Mouse (Mus musculus): ENCODE results near the gene Zmynd8. TPM values are rescaled to one million over a fixed set of nuclear protein-coding genes. Genes with fewer than 3 reads are reported as not detected.

Gene Zmynd8
- polyA plus RNA-seq, 1 experiment from 2014 or later = 42.4 TPM

- Histone ChIP-seq H3K36me3 (no peaks in the 10 kb centered on the region), H3K9ac (no peak overlapping the region), H3K4me2 (no peak overlapping the region), H3K9me3 (no peaks in the 10 kb centered on the region), H3K4me3 (no peak overlapping the region), H3K27ac (replicated peaks) (no peak overlapping the region), H3K4me1 (no peaks in the 10 kb centered on the region), H3K27me3 (replicated peaks) (no peaks in the 10 kb centered on the region)
- ATAC-seq (ENCODE audit: extremely low read depth, insufficient number of reproducible peaks, low FRiP score, low TSS enrichment) = no peak
- WGBS = 10% methylated on average over 5 of the region's 5 CpGs
These were observed 140.3 kb downstream of the Zmynd8 start for GRCm38 (mm10) chr2:165758534-165758933.

- no peak for ATAC-seq (ENCODE audit: extremely low read depth, insufficient number of reproducible peaks, low FRiP score, low TSS enrichment)
- no peak overlapping the region for H3K4me2 ChIP-seq
- H3K9ac ChIP-seq = no peak overlapping the region
- no peaks in the 10 kb centered on the region for H3K4me1 ChIP-seq
- WGBS = 82% methylated on average over 15 of the region's 15 CpGs
- no peaks in the 10 kb centered on the region for H3K36me3 ChIP-seq
- no peak overlapping the region for H3K27ac ChIP-seq (replicated peaks)
- H3K4me3 ChIP-seq = no peak overlapping the region
- no peaks in the 10 kb centered on the region for H3K27me3 ChIP-seq (replicated peaks)
- no peaks in the 10 kb centered on the region for H3K9me3 ChIP-seq
These were observed 141.0 kb downstream of the Zmynd8 start for GRCm38 (mm10) chr2:165757799-165758198.

GRCm38 (mm10) chr2:165752704-165753103 is 146.1 kb downstream of the Zmynd8 start:
- WGBS = 67% methylated on average over 4 of the region's 4 CpGs
- Histone ChIP-seq H3K4me3 (no peak overlapping the region), H3K9ac (no peak overlapping the region), H3K27me3 (replicated peaks) (peaks cover 20% of the 10 kb centered on the region), H3K4me1 (no peaks in the 10 kb centered on the region), H3K27ac (replicated peaks) (no peak overlapping the region), H3K9me3 (no peaks in the 10 kb centered on the region), H3K4me2 (no peak overlapping the region), H3K36me3 (no peaks in the 10 kb centered on the region)
- ATAC-seq (ENCODE audit: extremely low read depth, insufficient number of reproducible peaks, low FRiP score, low TSS enrichment) = no peak

DNA sequence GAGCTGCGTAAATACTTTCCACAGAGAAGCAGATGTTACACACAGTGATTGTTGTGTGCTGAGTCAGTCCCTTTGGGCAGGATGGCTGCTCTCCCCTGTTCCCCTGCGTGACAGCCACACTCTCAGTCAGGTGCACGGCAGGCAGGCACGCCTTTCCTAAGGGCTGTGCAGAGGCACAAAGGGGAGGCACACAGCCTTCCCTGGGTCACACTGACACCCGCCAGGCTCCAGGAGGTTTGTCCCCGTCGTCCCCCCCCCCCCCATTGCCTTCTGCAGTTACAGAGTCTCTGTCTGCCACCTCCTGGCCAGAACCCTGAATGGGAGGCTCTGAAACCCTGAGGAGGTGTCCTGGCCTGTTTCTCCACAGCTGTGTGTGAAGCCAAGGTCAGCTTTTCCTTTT is 147.7 kb downstream of the Zmynd8 start:
- H3K9ac ChIP-seq = 0 out of 2 replicates have a peak overlapping the region, but pooled peaks have one; percentile 21
- peaks cover 22% of the 10 kb centered on the region for H3K27me3 ChIP-seq (replicated peaks)
- H3K36me3 ChIP-seq = no peaks in the 10 kb centered on the region
- H3K4me3 ChIP-seq = no peak overlapping the region
- no peak overlapping the region for H3K4me2 ChIP-seq
- ATAC-seq (ENCODE audit: extremely low read depth, insufficient number of reproducible peaks, low FRiP score, low TSS enrichment) = no peak
- no peak overlapping the region for H3K27ac ChIP-seq (replicated peaks)
- H3K4me1 ChIP-seq = no peaks in the 10 kb centered on the region
- WGBS = 29% methylated on average over 7 of the region's 7 CpGs
- H3K9me3 ChIP-seq = no peaks in the 10 kb centered on the region

DNA sequence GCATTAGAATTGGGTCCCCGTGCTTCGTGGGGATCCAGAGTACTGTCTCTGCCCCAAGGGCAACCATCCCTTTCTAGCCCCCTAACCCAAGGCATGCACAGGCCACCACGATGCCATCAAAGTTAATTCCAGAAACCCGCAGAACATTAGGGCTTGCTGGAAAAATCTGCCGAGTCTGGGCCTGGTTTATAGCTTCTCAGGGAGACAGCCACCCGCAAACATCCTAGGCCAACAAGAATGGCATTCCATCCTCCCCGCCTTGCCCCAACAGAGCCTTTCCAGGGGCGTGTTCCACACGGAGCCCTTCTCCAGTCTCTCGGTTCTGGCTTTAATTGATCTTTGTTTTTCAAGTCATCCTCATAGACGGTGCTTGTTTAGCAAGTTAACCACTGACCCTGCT is 150.4 kb downstream of the Zmynd8 start:
- peaks cover 24% of the 10 kb centered on the region for H3K27me3 ChIP-seq (replicated peaks)
- H3K9ac ChIP-seq = no peak overlapping the region
- no peaks in the 10 kb centered on the region for H3K9me3 ChIP-seq
- H3K4me1 ChIP-seq = no peaks in the 10 kb centered on the region
- no peak overlapping the region for H3K4me3 ChIP-seq
- no peak overlapping the region for H3K27ac ChIP-seq (replicated peaks)
- H3K36me3 ChIP-seq = no peaks in the 10 kb centered on the region
- H3K4me2 ChIP-seq = no peak overlapping the region
- no peak for ATAC-seq (ENCODE audit: extremely low read depth, insufficient number of reproducible peaks, low FRiP score, low TSS enrichment)
- WGBS = 14% methylated on average over 11 of the region's 11 CpGs

DNA sequence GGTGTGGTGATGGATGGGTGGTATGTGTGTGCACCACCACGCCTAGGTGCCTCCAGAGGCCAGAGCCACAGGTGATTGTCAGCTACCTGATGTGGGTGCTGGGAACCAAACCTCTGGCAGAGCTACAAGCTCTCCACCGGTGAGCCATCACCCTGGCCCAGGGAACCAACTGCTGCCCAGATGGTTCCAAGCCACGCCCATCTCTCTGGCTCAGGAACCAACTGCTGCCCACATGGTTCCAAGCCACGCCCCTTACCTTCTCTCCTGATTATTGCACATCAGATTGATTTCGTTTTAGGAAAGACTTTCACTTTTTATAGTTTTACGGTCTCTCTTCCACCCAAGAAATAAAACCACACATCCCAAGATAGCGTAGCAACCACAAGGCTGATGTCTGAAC is 150.8 kb downstream of the Zmynd8 start:
- no peak overlapping the region for H3K4me3 ChIP-seq
- no peaks in the 10 kb centered on the region for H3K9me3 ChIP-seq
- WGBS = 51% methylated on average over 7 of the region's 7 CpGs
- H3K9ac ChIP-seq = no peak overlapping the region
- H3K36me3 ChIP-seq = no peaks in the 10 kb centered on the region
- H3K4me2 ChIP-seq = no peak overlapping the region
- peaks cover 28% of the 10 kb centered on the region for H3K27me3 ChIP-seq (replicated peaks)
- H3K27ac ChIP-seq (replicated peaks) = no peak overlapping the region
- no peak for ATAC-seq (ENCODE audit: extremely low read depth, insufficient number of reproducible peaks, low FRiP score, low TSS enrichment)
- no peaks in the 10 kb centered on the region for H3K4me1 ChIP-seq

DNA sequence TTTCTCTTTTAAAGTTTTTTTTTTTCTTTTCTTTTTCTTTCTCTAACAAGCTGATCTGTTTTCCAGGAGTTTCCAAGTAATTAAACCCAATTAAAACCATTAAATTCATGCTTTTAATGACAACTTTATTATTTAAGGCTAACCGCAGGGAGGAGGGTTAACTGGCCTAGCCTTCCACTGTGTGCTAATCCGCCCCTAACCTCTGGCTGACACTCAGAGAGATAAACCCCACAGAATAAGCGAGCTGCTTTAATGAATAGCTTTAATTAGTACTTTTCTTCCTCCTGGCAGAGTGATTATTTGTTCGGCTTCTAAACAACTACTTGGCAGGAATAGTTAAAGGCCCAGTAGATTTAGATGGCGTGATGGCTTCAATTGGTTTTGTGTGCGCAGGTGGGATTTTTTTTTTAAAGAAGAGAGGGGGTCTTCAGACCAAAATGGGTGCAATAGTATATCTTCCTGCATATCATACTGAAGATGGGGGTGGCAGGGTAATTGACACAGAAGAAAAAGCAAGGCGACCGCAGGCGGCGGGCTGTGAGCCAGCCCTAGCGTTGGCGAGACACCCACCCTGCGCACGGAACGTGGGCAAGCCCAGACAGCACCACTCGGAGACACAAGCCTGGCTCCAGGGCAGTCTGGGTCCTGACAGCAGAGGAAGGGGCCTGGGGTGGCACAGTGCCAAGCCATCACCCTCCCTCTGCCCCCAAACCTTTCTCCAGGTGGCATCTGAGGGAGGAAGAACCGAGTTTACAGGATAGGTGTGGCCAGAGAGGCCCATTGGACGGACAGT is 153.3 kb downstream of the Zmynd8 start:
- no peaks in the 10 kb centered on the region for H3K9me3 ChIP-seq
- peaks cover 49% of the 10 kb centered on the region for H3K27me3 ChIP-seq (replicated peaks)
- no peak overlapping the region for H3K4me2 ChIP-seq
- ATAC-seq (ENCODE audit: extremely low read depth, insufficient number of reproducible peaks, low FRiP score, low TSS enrichment) = no peak
- H3K36me3 ChIP-seq = no peaks in the 10 kb centered on the region
- H3K9ac ChIP-seq = no peak overlapping the region
- H3K4me1 ChIP-seq = no peaks in the 10 kb centered on the region
- H3K27ac ChIP-seq (replicated peaks) = no peak overlapping the region
- no peak overlapping the region for H3K4me3 ChIP-seq
- 77% methylated on average over 18 of the region's 18 CpGs for WGBS

GRCm38 (mm10) chr2:165742210-165742786 is 156.5 kb downstream of the Zmynd8 start:
- no peak for ATAC-seq (ENCODE audit: extremely low read depth, insufficient number of reproducible peaks, low FRiP score, low TSS enrichment)
- peaks cover 27% of the 10 kb centered on the region for H3K27me3 ChIP-seq (replicated peaks)
- H3K4me3 ChIP-seq = no peak overlapping the region
- no peaks in the 10 kb centered on the region for H3K9me3 ChIP-seq
- H3K9ac ChIP-seq = no peak overlapping the region
- H3K27ac ChIP-seq (replicated peaks) = no peak overlapping the region
- 30% methylated on average over 21 of the region's 21 CpGs for WGBS
- H3K4me1 ChIP-seq = no peaks in the 10 kb centered on the region
- no peaks in the 10 kb centered on the region for H3K36me3 ChIP-seq
- no peak overlapping the region for H3K4me2 ChIP-seq

GRCm38 (mm10) chr2:165741526-165742050 is 157.2 kb downstream of the Zmynd8 start:
- H3K27me3 ChIP-seq (replicated peaks) = peaks cover 27% of the 10 kb centered on the region
- no peak overlapping the region; the same call in 1 of the 2 replicates for H3K9ac ChIP-seq
- no peaks in the 10 kb centered on the region for H3K36me3 ChIP-seq
- WGBS = 33% methylated on average over 11 of the region's 11 CpGs
- ATAC-seq (ENCODE audit: extremely low read depth, insufficient number of reproducible peaks, low FRiP score, low TSS enrichment) = no peak
- H3K9me3 ChIP-seq = no peaks in the 10 kb centered on the region
- no peak overlapping the region for H3K4me2 ChIP-seq
- no peak overlapping the region for H3K27ac ChIP-seq (replicated peaks)
- no peak overlapping the region for H3K4me3 ChIP-seq
- no peaks in the 10 kb centered on the region for H3K4me1 ChIP-seq

GRCm38 (mm10) chr2:165740982-165741381 is 157.8 kb downstream of the Zmynd8 start:
- H3K4me3 ChIP-seq = no peak overlapping the region
- no peak overlapping the region for H3K9ac ChIP-seq
- H3K9me3 ChIP-seq = no peaks in the 10 kb centered on the region
- no peak for ATAC-seq (ENCODE audit: extremely low read depth, insufficient number of reproducible peaks, low FRiP score, low TSS enrichment)
- no peak overlapping the region for H3K4me2 ChIP-seq
- H3K4me1 ChIP-seq = no peaks in the 10 kb centered on the region
- 18% methylated on average over 9 of the region's 9 CpGs for WGBS
- peaks cover 27% of the 10 kb centered on the region for H3K27me3 ChIP-seq (replicated peaks)
- no peak overlapping the region for H3K27ac ChIP-seq (replicated peaks)
- H3K36me3 ChIP-seq = no peaks in the 10 kb centered on the region

DNA sequence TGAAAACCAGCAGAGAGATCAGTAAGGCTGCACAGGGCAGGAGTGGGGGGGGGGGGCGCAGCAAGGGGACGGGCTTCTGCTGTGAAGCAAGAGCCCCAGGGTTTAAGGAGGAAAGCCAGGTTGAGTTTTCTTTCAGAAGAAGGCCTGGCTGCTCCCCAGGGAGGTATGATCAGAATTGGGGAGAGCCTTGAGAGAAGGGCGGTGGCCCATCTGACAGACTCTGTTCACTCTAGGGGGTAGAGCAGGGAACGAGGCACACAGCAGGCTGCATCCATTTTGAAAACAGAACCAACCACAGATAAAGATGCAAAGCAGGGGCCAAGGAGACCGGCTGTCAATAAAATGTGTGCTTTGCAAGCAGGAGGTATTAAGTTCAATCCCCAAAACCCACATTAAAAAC is 158.4 kb downstream of the Zmynd8 start:
- H3K4me2 ChIP-seq = no peak overlapping the region
- ATAC-seq (ENCODE audit: extremely low read depth, insufficient number of reproducible peaks, low FRiP score, low TSS enrichment) = no peak
- no peaks in the 10 kb centered on the region for H3K36me3 ChIP-seq
- H3K9me3 ChIP-seq = no peaks in the 10 kb centered on the region
- peaks cover 27% of the 10 kb centered on the region for H3K27me3 ChIP-seq (replicated peaks)
- H3K4me1 ChIP-seq = no peaks in the 10 kb centered on the region
- no peak overlapping the region for H3K27ac ChIP-seq (replicated peaks)
- no peak overlapping the region for H3K4me3 ChIP-seq
- 49% methylated on average over 3 of the region's 5 CpGs for WGBS
- H3K9ac ChIP-seq = no peak overlapping the region

DNA sequence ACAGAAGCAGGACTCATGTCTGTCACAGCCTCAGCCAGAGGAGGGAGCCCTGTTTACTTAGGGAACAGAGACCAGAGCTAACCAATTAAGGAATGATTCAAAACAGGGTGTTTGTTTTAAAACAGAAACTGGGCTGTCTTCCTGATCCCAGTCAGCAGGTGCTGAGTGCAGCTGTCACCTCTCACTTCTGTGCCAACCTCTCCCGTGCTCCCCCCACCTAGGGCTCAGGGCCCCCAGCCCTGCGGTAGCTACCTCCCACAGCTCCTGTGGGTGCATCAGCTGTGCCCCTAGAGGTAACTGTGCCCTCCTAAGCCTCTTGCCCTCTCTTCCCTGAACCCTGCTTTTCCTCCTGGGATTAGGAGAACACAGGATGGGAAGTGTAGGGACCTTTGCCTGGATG is 162.5 kb downstream of the Zmynd8 start:
- Histone ChIP-seq H3K4me3 (no peak overlapping the region), H3K4me2 (no peak overlapping the region), H3K27me3 (replicated peaks) (peaks cover 15% of the 10 kb centered on the region; the same call in 1 of the 2 replicates), H3K9me3 (no peaks in the 10 kb centered on the region), H3K4me1 (peaks cover 17% of the 10 kb centered on the region), H3K9ac (no peak overlapping the region), H3K36me3 (no peaks in the 10 kb centered on the region), H3K27ac (replicated peaks) (no peak overlapping the region)
- no peak for ATAC-seq (ENCODE audit: extremely low read depth, insufficient number of reproducible peaks, low FRiP score, low TSS enrichment)
- 25% methylated on average over 2 of the region's 2 CpGs for WGBS
